Mouse (Mus musculus) megakaryocyte, embryonic 14.5 days (primary cell): ENCODE data around the gene Pcp4. TPM values are rescaled to one million over a fixed set of nuclear protein-coding genes. Genes with fewer than 3 reads are reported as not detected.

Source experiments
- H3K27me3 ChIP-seq: replicated peaks from 2 replicates; pipeline ENCODE3; 2012; ENCODE audit warnings: inconsistent platforms
- H3K36me3 ChIP-seq: replicated peaks from 2 replicates; pipeline ENCODE3; 2012; ENCODE audit warnings: low read length, inconsistent platforms, mixed read lengths
- H3K4me1 ChIP-seq: 2 replicates; pipeline ENCODE4 v1.6.1; 2012; ENCODE audit warnings: inconsistent platforms
- H3K4me3 ChIP-seq: replicated peaks from 2 replicates; pipeline ENCODE3; 2012; ENCODE audit warnings: moderate library complexity, mild to moderate bottlenecking, inconsistent platforms
- H3K9me3 ChIP-seq: 2 replicates; pipeline ENCODE4 v1.6.1; 2012; ENCODE audit warnings: inconsistent platforms
- FLI1 ChIP-seq: IDR thresholded peaks from 2 replicates; pipeline ENCODE4 v1.6.1; 2012; ENCODE audit warnings: low read length, inconsistent platforms, mixed read lengths
- GATA1 ChIP-seq: IDR thresholded peaks from 3 replicates; pipeline ENCODE4 v1.6.1; 2012; ENCODE audit warnings: mixed read lengths, low read length, inconsistent platforms, borderline replicate concordance
- polyA plus RNA-seq: library from polyadenylated mRNA; stranded (reverse); fragments of >175 nt; gene quantifications from 2 replicates; pipeline ENCODE4 v1.2.3, GENCODE M21; 2012; ENCODE audit warnings: low replicate concordance; ENCODE audit not compliant: insufficient read depth

The Pcp4 gene
- polyA plus RNA-seq, 1 experiment: not detected

GRCm38 (mm10) chr16:96529896-96530568, 62.6 kb downstream of the Pcp4 start:
- peaks cover 12% of the 10 kb centered on the region for H3K9me3 ChIP-seq
- no peak for TF ChIP-seq FLI1
- no peak for TF ChIP-seq GATA1
- H3K36me3 ChIP-seq: no peaks in the 10 kb centered on the region

GRCm38 (mm10) chr16:96530569-96530898, 63.1 kb downstream of the Pcp4 start:
- H3K36me3 ChIP-seq: no peaks in the 10 kb centered on the region
- no peaks in the 10 kb centered on the region for H3K4me1 ChIP-seq
- H3K4me3 ChIP-seq: no peak overlapping the region
- TF ChIP-seq FLI1: no peak
- no peak for TF ChIP-seq GATA1
- H3K27me3 ChIP-seq: peaks cover 12% of the 10 kb centered on the region
- peaks cover 12% of the 10 kb centered on the region for H3K9me3 ChIP-seq

More at GRCm38 (mm10) chr16:96529896-96530568, 62.6 kb downstream of the Pcp4 start:
- Histone ChIP-seq H3K27me3 (peaks cover 9% of the 10 kb centered on the region), H3K4me3 (no peak overlapping the region), H3K4me1 (no peaks in the 10 kb centered on the region)

GRCm38 (mm10) chr16:96531029-96531428, 63.6 kb downstream of the Pcp4 start:
- no peak for TF ChIP-seq FLI1
- no peak for TF ChIP-seq GATA1
- H3K36me3 ChIP-seq: no peaks in the 10 kb centered on the region
- H3K4me1 ChIP-seq: no peaks in the 10 kb centered on the region
- H3K4me3 ChIP-seq: no peak overlapping the region
- peaks cover 12% of the 10 kb centered on the region for H3K27me3 ChIP-seq
- peaks cover 9% of the 10 kb centered on the region for H3K9me3 ChIP-seq

- peaks cover 12% of the 10 kb centered on the region for H3K27me3 ChIP-seq
- no peak overlapping the region for H3K4me3 ChIP-seq
- H3K4me1 ChIP-seq: no peaks in the 10 kb centered on the region
- H3K36me3 ChIP-seq: no peaks in the 10 kb centered on the region
- TF ChIP-seq GATA1: no peak
- TF ChIP-seq FLI1: no peak
- H3K9me3 ChIP-seq: peaks cover 10% of the 10 kb centered on the region; the same call in 1 of the 2 replicates
These were observed 66.3 kb downstream of the Pcp4 start for GRCm38 (mm10) chr16:96533710-96534109.

- TF ChIP-seq FLI1 (no peak), GATA1 (no peak)
- no peaks in the 10 kb centered on the region for H3K36me3 ChIP-seq
These were observed 67.9 kb downstream of the Pcp4 start for GRCm38 (mm10) chr16:96535271-96535670.

GRCm38 (mm10) chr16:96536426-96536825, 69.0 kb downstream of the Pcp4 start:
- Histone ChIP-seq H3K27me3 (peaks cover 12% of the 10 kb centered on the region), H3K4me3 (no peak overlapping the region), H3K9me3 (peaks cover 10% of the 10 kb centered on the region; the same call in 1 of the 2 replicates), H3K4me1 (no peaks in the 10 kb centered on the region), H3K36me3 (no peaks in the 10 kb centered on the region)
- TF ChIP-seq FLI1: no peak
- no peak for TF ChIP-seq GATA1

More at GRCm38 (mm10) chr16:96535271-96535670, 67.9 kb downstream of the Pcp4 start:
- H3K4me1 ChIP-seq: no peaks in the 10 kb centered on the region
- H3K27me3 ChIP-seq: peaks cover 12% of the 10 kb centered on the region
- no peak overlapping the region for H3K4me3 ChIP-seq
- peaks cover 10% of the 10 kb centered on the region; the same call in 1 of the 2 replicates for H3K9me3 ChIP-seq

- Histone ChIP-seq H3K36me3 (no peaks in the 10 kb centered on the region), H3K27me3 (peaks cover 4% of the 10 kb centered on the region), H3K4me3 (no peak overlapping the region), H3K4me1 (no peaks in the 10 kb centered on the region), H3K9me3 (peaks cover 5% of the 10 kb centered on the region; the same call in 1 of the 2 replicates)
- no peak for TF ChIP-seq FLI1
- no peak for TF ChIP-seq GATA1
These were observed 71.7 kb downstream of the Pcp4 start for GRCm38 (mm10) chr16:96539091-96539490.

- Histone ChIP-seq H3K4me1 (no peaks in the 10 kb centered on the region), H3K4me3 (no peak overlapping the region), H3K27me3 (no peaks in the 10 kb centered on the region), H3K9me3 (peaks cover 9% of the 10 kb centered on the region; the same call in 1 of the 2 replicates), H3K36me3 (no peaks in the 10 kb centered on the region)
- TF ChIP-seq FLI1 (no peak), GATA1 (no peak)
These were observed 73.7 kb downstream of the Pcp4 start for GRCm38 (mm10) chr16:96541056-96541455.

GRCm38 (mm10) chr16:96552680-96553079, 85.3 kb downstream of the Pcp4 start:
- Histone ChIP-seq H3K4me1 (no peaks in the 10 kb centered on the region), H3K9me3 (0 out of 2 replicates have a peak, but pooled peaks cover 4% of the 10 kb centered on the region), H3K27me3 (no peaks in the 10 kb centered on the region), H3K36me3 (no peaks in the 10 kb centered on the region), H3K4me3 (no peak overlapping the region)
- TF ChIP-seq FLI1 (no peak), GATA1 (no peak)

- Histone ChIP-seq H3K27me3 (no peaks in the 10 kb centered on the region), H3K9me3 (0 out of 2 replicates have a peak, but pooled peaks cover 4% of the 10 kb centered on the region), H3K36me3 (no peaks in the 10 kb centered on the region), H3K4me1 (no peaks in the 10 kb centered on the region), H3K4me3 (no peak overlapping the region)
- TF ChIP-seq FLI1: no peak
- no peak for TF ChIP-seq GATA1
These were observed 88.0 kb downstream of the Pcp4 start for GRCm38 (mm10) chr16:96555412-96555811.

GRCm38 (mm10) chr16:96556621-96557020, 89.2 kb downstream of the Pcp4 start:
- TF ChIP-seq GATA1 (no peak), FLI1 (no peak)
- Histone ChIP-seq H3K27me3 (no peaks in the 10 kb centered on the region), H3K4me3 (no peak overlapping the region), H3K9me3 (0 out of 2 replicates have a peak, but pooled peaks cover 4% of the 10 kb centered on the region), H3K36me3 (no peaks in the 10 kb centered on the region), H3K4me1 (no peaks in the 10 kb centered on the region)
